ENCODE assay signal across 8 mouse cellular contexts in genomic region chr6:49318966-49319594, GRCm38 (mm10). TPM values are rescaled to one million over a fixed set of nuclear protein-coding genes. Genes with fewer than 3 reads are reported as not detected.
DNase-seq lines count a peak whose midpoint lies in the region; ATAC-seq and TF ChIP-seq lines count a peak whose summit lies in the region.

Gene Ccdc126 (plus strand): TSS chr6:49319274.

- H3K9ac ChIP-seq in CH12.LX (ENCODE audit: insufficient read depth, low read depth) = peak within 1 kb of the TSS; percentile 82
- peak within 1 kb of the TSS; percentile 70 for H3K9ac ChIP-seq in forebrain, embryonic 11.5 days (ENCODE audit: low read length)
- peak within 1 kb of the TSS; percentile 86 for H3K9ac ChIP-seq in heart, embryonic 16.5 days (ENCODE audit: low read length)
- peak within 1 kb of the TSS; percentile 72 for H3K9ac ChIP-seq in liver, embryonic 15.5 days
- H3K9ac ChIP-seq in neural tube, embryonic 12.5 days = peak within 1 kb of the TSS; percentile 68

- peaks cover 0 to 17% of the 10 kb centered on the region in 2 experiments; a peak in 2 of 4 replicates for H3K4me1 ChIP-seq in CH12.LX (ENCODE audit: control insufficient read depth in 1 of 2, insufficient read depth in 2 of 2)
- no peaks in the 10 kb centered on the region for H3K4me1 ChIP-seq in forebrain, embryonic 11.5 days (replicated peaks; ENCODE audit: control insufficient read depth, insufficient read depth, low read length)
- H3K4me1 ChIP-seq in heart, embryonic 16.5 days (ENCODE audit: control insufficient read depth, insufficient read depth, low read length) = peaks cover 13% of the 10 kb centered on the region
- peaks cover 18% of the 10 kb centered on the region for H3K4me1 ChIP-seq in liver, embryonic 15.5 days (replicated peaks)
- no peaks in the 10 kb centered on the region; the same call in 1 of the 2 replicates for H3K4me1 ChIP-seq in neural tube, embryonic 12.5 days

- H3K27me3 ChIP-seq in CH12.LX (replicated peaks) = peaks cover 1% of the 10 kb centered on the region
- H3K27me3 ChIP-seq in forebrain, embryonic 11.5 days (ENCODE audit: control insufficient read depth, insufficient read depth, low read length) = no peaks in the 10 kb centered on the region
- no peaks in the 10 kb centered on the region for H3K27me3 ChIP-seq in heart, embryonic 16.5 days (ENCODE audit: control insufficient read depth, insufficient read depth, low read length)
- H3K27me3 ChIP-seq in liver, embryonic 15.5 days = no peaks in the 10 kb centered on the region
- no peaks in the 10 kb centered on the region for H3K27me3 ChIP-seq in neural tube, embryonic 12.5 days (replicated peaks)

- TF ChIP-seq EP300 in CH12.LX (IDR thresholded peaks at IDR 0.05; ENCODE audit: low read length) = no peak

- under 1% methylated on average over 47 of the region's 47 CpGs for WGBS in forebrain, embryonic 11.5 days
- WGBS in heart, embryonic 16.5 days = under 1% methylated on average over 47 of the region's 47 CpGs
- under 1% methylated on average over 47 of the region's 47 CpGs for WGBS in liver, embryonic 15.5 days (ENCODE audit: insufficient replicate concordance)
- WGBS in neural tube, embryonic 12.5 days = under 1% methylated on average over 47 of the region's 47 CpGs

- TF ChIP-seq CTCF in CH12.LX (conservative IDR thresholded peaks at IDR 0.05 in 1 of 2, IDR thresholded peaks at IDR 0.05 in 1 of 2; ENCODE audit: low read depth in 2 of 2, low read length in 2 of 2) = peak; percentile 55 to 90

- no peaks in the 10 kb centered on the region for H3K36me3 ChIP-seq in CH12.LX (replicated peaks in 1 of 2; ENCODE audit: control insufficient read depth in 1 of 2, insufficient read depth in 1 of 2, low read length in 1 of 2)
- no peaks in the 10 kb centered on the region for H3K36me3 ChIP-seq in forebrain, embryonic 11.5 days (ENCODE audit: control insufficient read depth, insufficient read depth, low read length)
- H3K36me3 ChIP-seq in heart, embryonic 16.5 days (ENCODE audit: control insufficient read depth, insufficient read depth) = no peaks in the 10 kb centered on the region
- no peaks in the 10 kb centered on the region for H3K36me3 ChIP-seq in liver, embryonic 15.5 days (replicated peaks)
- no peaks in the 10 kb centered on the region for H3K36me3 ChIP-seq in neural tube, embryonic 12.5 days

- dilution Hi-C loops in CH12.LX (cut with MboI; ENCODE audit: extremely low pct_ligation_motif_present, extremely low pct_unique_long_range_greater_than_20kb, low sequenced_read_pairs) = no loop called here

- peak; percentile 100 for ATAC-seq in forebrain, embryonic 11.5 days (replicated peaks; ENCODE audit: low FRiP score)
- peak; percentile 99 for ATAC-seq in heart, embryonic 16.5 days (replicated peaks; ENCODE audit: extremely low read depth, insufficient read depth, low FRiP score)
- ATAC-seq in liver, embryonic 15.5 days (ENCODE audit: insufficient read depth) = peak; percentile 99
- peak; percentile 100 for ATAC-seq in neural tube, embryonic 12.5 days (ENCODE audit: low FRiP score, low read depth)

- TF ChIP-seq POLR2A in CH12.LX (IDR thresholded peaks at IDR 0.05; ENCODE audit: low read depth, low read length) = peak; percentile 61; the same call in 1 of the 2 replicates

- H3K4me3 ChIP-seq in CH12.LX (replicated peaks in 1 of 3; ENCODE audit: low read depth in 2 of 3, low read length in 2 of 3, poor library complexity in 1 of 3) = peak within 1 kb of the TSS; percentile 75 to 78 (median 78)
- H3K4me3 ChIP-seq in forebrain, embryonic 11.5 days (ENCODE audit: low read depth, low read length) = peak within 1 kb of the TSS; percentile 62
- peak within 1 kb of the TSS; percentile 72 for H3K4me3 ChIP-seq in heart, embryonic 16.5 days (ENCODE audit: low read length)
- H3K4me3 ChIP-seq in liver, embryonic 15.5 days (replicated peaks) = peak within 1 kb of the TSS; percentile 76
- peak within 1 kb of the TSS; percentile 69 for H3K4me3 ChIP-seq in neural tube, embryonic 12.5 days

- peak within 1 kb of the TSS; percentile 72 for H3K4me2 ChIP-seq in CH12.LX (ENCODE audit: insufficient read depth, low read depth, poor library complexity, severe bottlenecking)
- peak within 1 kb of the TSS; percentile 67 for H3K4me2 ChIP-seq in forebrain, embryonic 11.5 days (ENCODE audit: low read depth, low read length, severe bottlenecking)
- H3K4me2 ChIP-seq in heart, embryonic 16.5 days (ENCODE audit: low read depth, low read length) = peak within 1 kb of the TSS; percentile 83
- H3K4me2 ChIP-seq in liver, embryonic 15.5 days = peak within 1 kb of the TSS; percentile 89
- peak within 1 kb of the TSS; percentile 64 for H3K4me2 ChIP-seq in neural tube, embryonic 12.5 days (replicated peaks)

- in situ Hi-C loops in CH12.LX (cut with MboI; ENCODE audit: low pct_ligation_motif_present, low pct_unique_long_range_greater_than_20kb, low sequenced_read_pairs) = no loop called here

- TF ChIP-seq RAD21 in CH12.LX (IDR thresholded peaks at IDR 0.05; ENCODE audit: low read depth, low read length) = peak; percentile 73

- peak; percentile 99 for DNase-seq in CH12.LX (ENCODE audit: extremely low read depth)
- peak; percentile 90 for DNase-seq in c-Kit-positive CD71-positive TER-119-negative erythroid progenitor cells, embryonic 14.5 days (ENCODE audit: low read depth)
- peak; percentile 99 for DNase-seq in forebrain, embryonic 11.5 days (ENCODE audit: low spot score)
- DNase-seq in kidney, postnatal 36 days = peak; percentile 99
- DNase-seq in telencephalon, adult 2 months (ENCODE audit: low read depth, low spot score) = peak; percentile 99

- no peaks in the 10 kb centered on the region for H3K9me3 ChIP-seq in CH12.LX (replicated peaks; ENCODE audit: low read length)
- no peaks in the 10 kb centered on the region for H3K9me3 ChIP-seq in forebrain, embryonic 11.5 days (ENCODE audit: control insufficient read depth, low read length)
- no peaks in the 10 kb centered on the region for H3K9me3 ChIP-seq in heart, embryonic 16.5 days (replicated peaks; ENCODE audit: control insufficient read depth, low read length)
- no peaks in the 10 kb centered on the region for H3K9me3 ChIP-seq in liver, embryonic 15.5 days (replicated peaks)
- H3K9me3 ChIP-seq in neural tube, embryonic 12.5 days = no peaks in the 10 kb centered on the region

- peak within 1 kb of the TSS; percentile 21; the same call in 1 of the 2 replicates for H3K27ac ChIP-seq in CH12.LX (ENCODE audit: insufficient read depth, low read depth)
- peak within 1 kb of the TSS; percentile 59; the same call in 1 of the 2 replicates for H3K27ac ChIP-seq in forebrain, embryonic 11.5 days (ENCODE audit: low read depth, low read length)
- H3K27ac ChIP-seq in heart, embryonic 16.5 days (ENCODE audit: low read length) = peak within 1 kb of the TSS; percentile 81
- peak within 1 kb of the TSS; percentile 69 for H3K27ac ChIP-seq in liver, embryonic 15.5 days (replicated peaks)
- peak within 1 kb of the TSS; percentile 64; the same call in 1 of the 2 replicates for H3K27ac ChIP-seq in neural tube, embryonic 12.5 days

- H3K79me2 ChIP-seq in CH12.LX (replicated peaks; ENCODE audit: control insufficient read depth, extremely low read depth, insufficient read depth, poor library complexity, severe bottlenecking) = no peaks in the 10 kb centered on the region

TF ChIP-seq in CH12.LX, 34 proteins besides CTCF, POLR2A, EP300 and RAD21 (continues in another document):
- TF ChIP-seq JUND (conservative IDR thresholded peaks at IDR 0.05; ENCODE audit: low read depth, low read length) = no peak
- peak; percentile 97 for TF ChIP-seq IRF4 (IDR thresholded peaks at IDR 0.05; ENCODE audit: low read depth, low read length)
- peak; percentile 95; the same call in 1 of the 2 replicates for TF ChIP-seq KAT2A (IDR thresholded peaks at IDR 0.05; ENCODE audit: insufficient replicate concordance, low read length)
- peak; percentile 5; the same call in 1 of the 2 replicates for TF ChIP-seq ZC3H11A (IDR thresholded peaks at IDR 0.05; ENCODE audit: low read depth, low read length)
- no peak for TF ChIP-seq CHD1 (IDR thresholded peaks at IDR 0.05; ENCODE audit: low read depth, low read length)
- TF ChIP-seq HCFC1 (IDR thresholded peaks at IDR 0.05; ENCODE audit: low read depth, low read length) = peak; percentile 100
- TF ChIP-seq ETS1 (conservative IDR thresholded peaks at IDR 0.05; ENCODE audit: low read depth, low read length) = peak; percentile 68
- TF ChIP-seq USF2 (conservative IDR thresholded peaks at IDR 0.05; ENCODE audit: low read depth, low read length) = peak; percentile 61; the same call in 1 of the 2 replicates
- TF ChIP-seq RCOR1 (conservative IDR thresholded peaks at IDR 0.05; ENCODE audit: low read depth, low read length) = no peak
- peak; percentile 85 for TF ChIP-seq TCF12 (IDR thresholded peaks at IDR 0.05; ENCODE audit: low read depth, low read length)
- peak; percentile 39; the same call in 1 of the 2 replicates for TF ChIP-seq ZNF384 (IDR thresholded peaks at IDR 0.05; ENCODE audit: low read depth, low read length)
- peak; percentile 100 for TF ChIP-seq BHLHE40 (IDR thresholded peaks at IDR 0.05; ENCODE audit: low read depth, low read length)
- peak; percentile 63; the same call in 1 of the 2 replicates for TF ChIP-seq NRF1 (IDR thresholded peaks at IDR 0.05; ENCODE audit: low read depth, low read length)
- TF ChIP-seq MYC (IDR thresholded peaks at IDR 0.05; ENCODE audit: low read depth, low read length) = peak; percentile 98
- TF ChIP-seq ZKSCAN1 (IDR thresholded peaks at IDR 0.05; ENCODE audit: borderline replicate concordance, low read depth, low read length) = peak; percentile 6; the same call in 1 of the 2 replicates
- 0 out of 2 replicates have a peak, but pooled peaks have one; percentile 65 for TF ChIP-seq ZMIZ1 (IDR thresholded peaks at IDR 0.05; ENCODE audit: low read depth, low read length)
- peak; percentile 92 for TF ChIP-seq MAZ (IDR thresholded peaks at IDR 0.05; ENCODE audit: low read depth, low read length)
- peak; percentile 99 for TF ChIP-seq MXI1 (IDR thresholded peaks at IDR 0.05; ENCODE audit: low read depth, low read length)
- TF ChIP-seq MAX (IDR thresholded peaks at IDR 0.05; ENCODE audit: low read length) = peak; percentile 98
- no peak for TF ChIP-seq TBP (conservative IDR thresholded peaks at IDR 0.05; ENCODE audit: low read depth, low read length)
- no peak for TF ChIP-seq MAFK (IDR thresholded peaks at IDR 0.05; ENCODE audit: insufficient replicate concordance, low read length)
- no peak for TF ChIP-seq PAX5 (IDR thresholded peaks at IDR 0.05; ENCODE audit: low read length)

RNA-seq across cellular contexts. Expression of gene Ccdc126, which starts in this region (rescaled TPM):
- total RNA-seq in CH12.LX (2012; rRNA removed) = 2.1 and 2.3 TPM in 2 replicates
- 6.1 and 6.3 TPM in 2 replicates for total RNA-seq in CH12.LX (2014; rRNA removed)
- 2.8 TPM in 2 replicates for polyA plus RNA-seq in CH12.LX (2012; ENCODE audit: insufficient read length, low read depth)
- 5.0 and 5.5 TPM in 2 replicates for polyA plus RNA-seq in forebrain, embryonic 11.5 days (2014; fragmentation: Nextera tagmentation; extraction: Ambion mirVana)
- polyA plus RNA-seq in heart, embryonic 16.5 days (2015; fragmentation: Nextera tagmentation; extraction: Ambion mirVana) = 7.5 and 9.9 TPM in 2 replicates
- polyA plus RNA-seq in liver, embryonic 15.5 days (2015; fragmentation: Nextera tagmentation; extraction: Ambion mirVana) = 2.4 and 2.5 TPM in 2 replicates
- polyA plus RNA-seq in neural tube, embryonic 12.5 days (2016; fragmentation: Nextera tagmentation; extraction: Ambion mirVana) = 6.5 and 7.0 TPM in 2 replicates

Comparison
In these comparisons a context has a peak if more than half of its experiments do, and no peak if none do; other contexts are left out.
1. Peak in every context shown above with its lines: DNase-seq, ATAC-seq, H3K4me3 ChIP-seq and H3K27ac ChIP-seq.
2. H3K27ac ChIP-seq: peak in every context shown above with its lines; median percentile 81 in heart, embryonic 16.5 days; 69 in liver, embryonic 15.5 days; 64 in neural tube, embryonic 12.5 days; 59 in forebrain, embryonic 11.5 days; 21 in CH12.LX.